Mouse (Mus musculus): ENCODE measurements around the gene Cdca4. TPM values are rescaled to one million over a fixed set of nuclear protein-coding genes. Genes with fewer than 3 reads are reported as not detected.

Cdca4 gene
- polyA plus RNA-seq, 1 experiment from 2014 or later = 170 TPM

GRCm38 (mm10) chr12:112809641-112810040 lies 19.6 kb downstream of the Cdca4 start:
- WGBS = 28% methylated on average over 8 of the region's 8 CpGs
- H3K27ac ChIP-seq (ENCODE audit: low read depth, low read length) = no peak overlapping the region

GRCm38 (mm10) chr12:112808587-112809364 lies 20.4 kb downstream of the Cdca4 start, which contains the start of gene Clba1:
TSS of gene Clba1 (plus strand) at chr12:112808937.
- H3K4me2 ChIP-seq (ENCODE audit: low read depth, low read length, severe bottlenecking) = peak within 1 kb of the TSS; percentile 96
- WGBS = 2% methylated on average over 64 of the region's 64 CpGs

More at GRCm38 (mm10) chr12:112809641-112810040, 19.6 kb downstream of the Cdca4 start:
- DNase-seq (ENCODE audit: low spot score) = no peak
- Histone ChIP-seq H3K4me3 (ENCODE audit: low read depth, low read length) (peak overlapping the region; percentile 62), H3K9me3 (ENCODE audit: control insufficient read depth, low read length) (no peaks in the 10 kb centered on the region), H3K4me1 (replicated peaks; ENCODE audit: control insufficient read depth, insufficient read depth, low read length) (peaks cover 10% of the 10 kb centered on the region), H3K27me3 (ENCODE audit: control insufficient read depth, insufficient read depth, low read length) (no peaks in the 10 kb centered on the region), H3K9ac (ENCODE audit: low read length) (peak overlapping the region; percentile 59), H3K4me2 (ENCODE audit: low read depth, low read length, severe bottlenecking) (peak overlapping the region; percentile 96), H3K36me3 (ENCODE audit: control insufficient read depth, insufficient read depth, low read length) (no peaks in the 10 kb centered on the region)
- ATAC-seq (replicated peaks; ENCODE audit: low FRiP score) = no peak

GRCm38 (mm10) chr12:112808212-112808586 lies 21.0 kb downstream of the Cdca4 start:
- H3K36me3 ChIP-seq (ENCODE audit: control insufficient read depth, insufficient read depth, low read length) = no peaks in the 10 kb centered on the region
- H3K9ac ChIP-seq (ENCODE audit: low read length) = peak overlapping the region; percentile 59
- ATAC-seq (replicated peaks; ENCODE audit: low FRiP score) (peak; percentile 54), DNase-seq (ENCODE audit: low spot score) (no peak)
- WGBS = 58% methylated on average over 5 of the region's 5 CpGs
- H3K4me2 ChIP-seq (ENCODE audit: low read depth, low read length, severe bottlenecking) = peak overlapping the region; percentile 96
- no peaks in the 10 kb centered on the region; the same call in 1 of the 2 replicates for H3K27me3 ChIP-seq (ENCODE audit: control insufficient read depth, insufficient read depth, low read length)
- no peaks in the 10 kb centered on the region for H3K9me3 ChIP-seq (ENCODE audit: control insufficient read depth, low read length)
- peak overlapping the region; percentile 62 for H3K4me3 ChIP-seq (ENCODE audit: low read depth, low read length)
- no peak overlapping the region; the same call in 1 of the 2 replicates for H3K27ac ChIP-seq (ENCODE audit: low read depth, low read length)
- peaks cover 10% of the 10 kb centered on the region for H3K4me1 ChIP-seq (replicated peaks; ENCODE audit: control insufficient read depth, insufficient read depth, low read length)

More at GRCm38 (mm10) chr12:112808587-112809364, 20.4 kb downstream of the Cdca4 start, which contains the start of gene Clba1:
- H3K4me1 ChIP-seq (replicated peaks; ENCODE audit: control insufficient read depth, insufficient read depth, low read length) = peaks cover 10% of the 10 kb centered on the region
- H3K4me3 ChIP-seq (ENCODE audit: low read depth, low read length) = peak within 1 kb of the TSS; percentile 62
- DNase-seq (ENCODE audit: low spot score) (peak; percentile 93), ATAC-seq (replicated peaks; ENCODE audit: low FRiP score) (peak; percentile 92)
- H3K36me3 ChIP-seq (ENCODE audit: control insufficient read depth, insufficient read depth, low read length) = no peaks in the 10 kb centered on the region
- no peaks in the 10 kb centered on the region for H3K9me3 ChIP-seq (ENCODE audit: control insufficient read depth, low read length)
- no peaks in the 10 kb centered on the region for H3K27me3 ChIP-seq (ENCODE audit: control insufficient read depth, insufficient read depth, low read length)
- H3K9ac ChIP-seq (ENCODE audit: low read length) = peak within 1 kb of the TSS; percentile 59
- H3K27ac ChIP-seq (ENCODE audit: low read depth, low read length) = no peak within 1 kb of the TSS; the same call in 1 of the 2 replicates

- Histone ChIP-seq H3K36me3 (ENCODE audit: control insufficient read depth, insufficient read depth, low read length) (no peaks in the 10 kb centered on the region), H3K27me3 (ENCODE audit: control insufficient read depth, insufficient read depth, low read length) (no peaks in the 10 kb centered on the region; the same call in 1 of the 2 replicates), H3K4me1 (replicated peaks; ENCODE audit: control insufficient read depth, insufficient read depth, low read length) (peaks cover 10% of the 10 kb centered on the region), H3K4me3 (ENCODE audit: low read depth, low read length) (no peak overlapping the region), H3K9ac (ENCODE audit: low read length) (no peak overlapping the region; the same call in none of the 2 replicates), H3K9me3 (ENCODE audit: control insufficient read depth, low read length) (no peaks in the 10 kb centered on the region), H3K4me2 (ENCODE audit: low read depth, low read length, severe bottlenecking) (no peak overlapping the region), H3K27ac (ENCODE audit: low read depth, low read length) (no peak overlapping the region)
- no peak for ATAC-seq (replicated peaks; ENCODE audit: low FRiP score)
- 83% methylated on average over 4 of the region's 4 CpGs for WGBS
- no peak for DNase-seq (ENCODE audit: low spot score)
These were observed 21.4 kb downstream of the Cdca4 start for GRCm38 (mm10) chr12:112807796-112808195.

GRCm38 (mm10) chr12:112806044-112806443 lies 23.2 kb downstream of the Cdca4 start:
- Histone ChIP-seq H3K9me3 (ENCODE audit: control insufficient read depth, low read length) (no peaks in the 10 kb centered on the region), H3K27me3 (ENCODE audit: control insufficient read depth, insufficient read depth, low read length) (peaks cover 7% of the 10 kb centered on the region), H3K4me1 (replicated peaks; ENCODE audit: control insufficient read depth, insufficient read depth, low read length) (peaks cover 12% of the 10 kb centered on the region), H3K27ac (ENCODE audit: low read depth, low read length) (no peak overlapping the region), H3K4me2 (ENCODE audit: low read depth, low read length, severe bottlenecking) (no peak overlapping the region), H3K36me3 (ENCODE audit: control insufficient read depth, insufficient read depth, low read length) (no peaks in the 10 kb centered on the region), H3K9ac (ENCODE audit: low read length) (no peak overlapping the region), H3K4me3 (ENCODE audit: low read depth, low read length) (no peak overlapping the region)
- 79% methylated on average over 6 of the region's 6 CpGs for WGBS
- no peak for DNase-seq (ENCODE audit: low spot score)
- ATAC-seq (replicated peaks; ENCODE audit: low FRiP score) = no peak

GRCm38 (mm10) chr12:112804046-112804445 lies 25.2 kb downstream of the Cdca4 start:
- no peak overlapping the region for H3K4me2 ChIP-seq (ENCODE audit: low read depth, low read length, severe bottlenecking)

GRCm38 (mm10) chr12:112802917-112803316 lies 26.3 kb downstream of the Cdca4 start:
- Histone ChIP-seq H3K4me2 (ENCODE audit: low read depth, low read length, severe bottlenecking) (no peak overlapping the region), H3K36me3 (ENCODE audit: control insufficient read depth, insufficient read depth, low read length) (no peaks in the 10 kb centered on the region), H3K4me1 (replicated peaks; ENCODE audit: control insufficient read depth, insufficient read depth, low read length) (peaks cover 2% of the 10 kb centered on the region; the same call in 1 of the 2 replicates), H3K9me3 (ENCODE audit: control insufficient read depth, low read length) (no peaks in the 10 kb centered on the region), H3K27me3 (ENCODE audit: control insufficient read depth, insufficient read depth, low read length) (peaks cover 13% of the 10 kb centered on the region), H3K4me3 (ENCODE audit: low read depth, low read length) (no peak overlapping the region), H3K27ac (ENCODE audit: low read depth, low read length) (no peak overlapping the region), H3K9ac (ENCODE audit: low read length) (no peak overlapping the region)
- ATAC-seq (replicated peaks; ENCODE audit: low FRiP score) (no peak), DNase-seq (ENCODE audit: low spot score) (no peak)
- 29% methylated on average over 2 of the region's 3 CpGs for WGBS

More at GRCm38 (mm10) chr12:112804046-112804445, 25.2 kb downstream of the Cdca4 start:
- 63% methylated on average over 13 of the region's 13 CpGs for WGBS
- Histone ChIP-seq H3K9me3 (ENCODE audit: control insufficient read depth, low read length) (no peaks in the 10 kb centered on the region), H3K27me3 (ENCODE audit: control insufficient read depth, insufficient read depth, low read length) (peaks cover 13% of the 10 kb centered on the region), H3K4me3 (ENCODE audit: low read depth, low read length) (no peak overlapping the region), H3K27ac (ENCODE audit: low read depth, low read length) (no peak overlapping the region), H3K36me3 (ENCODE audit: control insufficient read depth, insufficient read depth, low read length) (no peaks in the 10 kb centered on the region), H3K4me1 (replicated peaks; ENCODE audit: control insufficient read depth, insufficient read depth, low read length) (peaks cover 6% of the 10 kb centered on the region; the same call in 1 of the 2 replicates), H3K9ac (ENCODE audit: low read length) (no peak overlapping the region)
- ATAC-seq (replicated peaks; ENCODE audit: low FRiP score) = no peak
- no peak for DNase-seq (ENCODE audit: low spot score)

- H3K27ac ChIP-seq (ENCODE audit: low read depth, low read length) = no peak within 1 kb of the TSS
- H3K4me3 ChIP-seq (ENCODE audit: low read depth, low read length) = peak within 1 kb of the TSS; percentile 53
- peaks cover 13% of the 10 kb centered on the region for H3K27me3 ChIP-seq (ENCODE audit: control insufficient read depth, insufficient read depth, low read length)
- no peaks in the 10 kb centered on the region for H3K9me3 ChIP-seq (ENCODE audit: control insufficient read depth, low read length)
- peaks cover 2% of the 10 kb centered on the region; the same call in 1 of the 2 replicates for H3K4me1 ChIP-seq (replicated peaks; ENCODE audit: control insufficient read depth, insufficient read depth, low read length)
- ATAC-seq (replicated peaks; ENCODE audit: low FRiP score) = peak; percentile 84
- peak within 1 kb of the TSS; percentile 60 for H3K9ac ChIP-seq (ENCODE audit: low read length)
- H3K4me2 ChIP-seq (ENCODE audit: low read depth, low read length, severe bottlenecking) = peak within 1 kb of the TSS; percentile 100
- no peaks in the 10 kb centered on the region for H3K36me3 ChIP-seq (ENCODE audit: control insufficient read depth, insufficient read depth, low read length)
- WGBS = 5% methylated on average over 68 of the region's 69 CpGs
- peak; percentile 88 for DNase-seq (ENCODE audit: low spot score)
These were observed 27.1 kb downstream of the Cdca4 start, which contains the start of gene Ahnak2 for GRCm38 (mm10) chr12:112801864-112802846. TSS of gene Ahnak2 (minus strand) at chr12:112802657.
